Mouse (Mus musculus) c-Kit-negative CD71-positive TER-119-positive erythroid progenitor cells, embryonic 14.5 days (primary cell): Measurements from ENCODE around the gene Slc1a4.

Experiments
- DNase-seq: peaks from one replicate; pipeline ENCODE4 v3.0.0-alpha.2; 2013; ENCODE audit warnings: low read depth, low spot score

Slc1a4 gene

GRCm38 (mm10) chr11:20332561-20333514 is at the start of gene Slc1a4:
Slc1a4 (minus strand) TSS chr11:20332713.
- DNase-seq, result peak; percentile 95

DNA sequence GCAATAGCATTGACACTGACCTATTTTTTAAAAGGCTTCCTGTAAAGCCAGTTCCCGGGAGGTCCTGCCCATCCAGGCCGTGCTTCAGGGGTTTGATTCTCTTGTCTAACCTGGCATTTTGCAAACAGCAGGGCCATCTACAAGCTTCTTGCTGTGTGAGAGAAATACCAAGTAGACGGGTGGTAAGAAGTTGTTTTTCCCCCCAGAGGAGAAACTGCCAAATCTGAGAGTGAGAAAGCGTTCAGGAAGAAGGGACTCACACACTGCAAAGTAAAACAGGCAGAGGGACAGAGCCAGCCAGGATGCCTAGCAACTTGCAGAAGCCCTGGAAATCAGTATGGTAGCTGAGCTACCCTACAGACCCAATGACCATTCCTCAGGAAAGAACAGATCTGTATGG is 47.6 kb upstream of the Slc1a4 start:
- no peak for DNase-seq

- DNase-seq, result peak; percentile 6
Observed at GRCm38 (mm10) chr11:20376642-20377041, 44.1 kb upstream of the Slc1a4 start.

DNA sequence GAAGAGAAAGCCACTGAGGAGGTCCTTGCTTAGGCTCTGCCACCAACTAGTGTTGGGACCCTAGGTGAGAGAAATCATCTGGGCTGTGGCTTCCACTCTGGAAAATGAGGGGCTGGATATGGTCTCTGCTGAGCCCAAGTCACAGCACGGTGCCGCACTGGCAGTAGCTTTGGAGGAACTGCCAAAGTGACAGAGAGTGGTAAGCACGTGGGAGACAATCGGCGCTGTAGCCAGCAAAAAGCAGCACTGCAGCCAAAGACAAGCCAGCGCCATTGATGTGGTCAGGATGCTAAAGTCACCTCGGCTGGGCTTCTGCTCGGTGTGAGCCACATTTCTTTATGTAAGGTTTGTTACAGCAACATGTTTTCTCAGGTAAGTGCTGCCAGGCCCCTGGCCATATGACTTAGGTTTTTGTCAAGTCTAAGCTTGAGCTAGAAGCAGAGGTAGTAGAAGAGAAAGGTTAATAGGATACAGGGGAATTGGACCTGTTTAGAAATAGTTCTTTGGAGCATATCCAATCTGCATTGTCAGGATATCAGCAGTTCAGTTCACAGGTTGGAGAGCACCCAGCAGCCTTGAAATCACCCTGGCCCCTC is 40.2 kb upstream of the Slc1a4 start:
- no peak for DNase-seq

DNA sequence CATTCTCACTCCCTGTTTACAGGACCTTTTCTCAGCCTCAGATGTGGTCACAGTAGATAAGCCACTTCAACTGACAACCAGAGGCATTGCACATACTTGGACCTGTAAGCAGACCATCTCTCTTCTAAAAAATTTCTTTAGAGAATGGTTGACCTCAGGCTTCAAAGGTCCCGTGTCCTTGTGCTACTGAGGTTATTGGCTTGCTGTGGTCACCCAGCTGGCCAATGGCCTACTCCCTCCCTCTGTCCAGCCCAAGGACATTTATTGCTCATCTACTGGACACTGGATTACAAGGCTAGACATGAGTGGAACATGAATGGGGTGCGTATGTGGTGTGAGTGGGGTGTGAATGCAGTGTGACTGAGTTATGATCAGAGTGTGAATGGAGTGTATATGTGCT is 38.0 kb upstream of the Slc1a4 start:
- DNase-seq, result no peak

DNA sequence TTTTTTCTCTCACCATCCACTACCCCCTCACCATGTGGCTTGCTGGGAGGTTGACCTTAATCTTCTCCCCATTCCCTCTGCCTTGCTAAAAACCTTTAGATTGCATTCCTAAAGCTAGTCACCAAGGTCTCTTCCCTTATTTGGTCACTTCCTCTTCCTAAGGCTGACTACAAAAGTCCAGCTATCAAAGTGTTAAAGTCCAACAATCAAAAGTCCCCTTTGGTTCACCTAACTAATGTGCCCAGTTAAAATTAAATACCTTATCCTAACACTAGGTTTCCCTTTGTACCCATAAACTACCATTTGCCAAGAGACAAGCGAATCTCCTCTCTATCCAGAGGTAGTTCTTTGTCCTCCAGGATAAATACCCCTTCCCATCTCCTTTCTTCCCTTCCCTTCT is 33.9 kb upstream of the Slc1a4 start:
- no peak for DNase-seq

DNA sequence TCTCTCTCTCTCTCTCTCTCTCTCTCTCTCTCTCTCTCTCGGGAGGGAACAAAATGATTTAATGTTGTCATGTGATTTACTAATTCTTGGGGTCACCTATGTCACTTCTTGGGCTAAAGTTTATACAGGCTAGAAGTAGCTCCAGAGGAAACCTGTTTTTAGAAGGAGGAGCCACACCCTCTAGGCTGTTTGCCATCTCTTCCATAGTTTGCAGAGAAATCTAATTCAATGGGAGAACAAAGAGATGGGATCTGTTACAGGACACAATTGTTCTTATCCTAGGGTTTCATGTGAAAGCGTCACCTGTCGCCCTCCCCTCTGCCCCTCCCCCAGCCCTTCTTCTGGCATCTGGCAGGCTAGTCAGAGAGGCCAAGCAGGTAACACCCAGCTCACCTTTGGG is 28.8 kb upstream of the Slc1a4 start:
- DNase-seq, result no peak

- no peak for DNase-seq
Observed at GRCm38 (mm10) chr11:20357684-20358447, 25.4 kb upstream of the Slc1a4 start.

DNA sequence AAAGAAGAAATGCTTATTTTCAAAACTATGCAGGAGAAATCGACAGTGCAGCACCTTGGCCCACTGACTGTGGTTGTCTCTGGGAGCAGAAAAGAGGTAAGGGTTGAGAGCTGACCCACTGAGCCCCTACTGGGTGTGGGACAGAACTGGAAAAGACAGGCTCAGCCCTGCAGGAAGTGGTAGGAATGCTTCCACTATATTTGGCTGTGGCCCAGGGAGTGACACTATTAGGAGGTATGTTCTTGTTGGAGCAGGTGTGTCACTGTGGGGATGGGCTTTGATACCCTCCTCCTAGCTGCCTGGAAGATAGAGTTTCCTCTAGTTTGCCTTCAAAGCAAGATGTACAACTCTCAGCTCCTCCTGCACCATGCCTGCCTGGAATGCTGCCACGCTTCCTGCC is 16.0 kb upstream of the Slc1a4 start:
- no peak for DNase-seq

DNA sequence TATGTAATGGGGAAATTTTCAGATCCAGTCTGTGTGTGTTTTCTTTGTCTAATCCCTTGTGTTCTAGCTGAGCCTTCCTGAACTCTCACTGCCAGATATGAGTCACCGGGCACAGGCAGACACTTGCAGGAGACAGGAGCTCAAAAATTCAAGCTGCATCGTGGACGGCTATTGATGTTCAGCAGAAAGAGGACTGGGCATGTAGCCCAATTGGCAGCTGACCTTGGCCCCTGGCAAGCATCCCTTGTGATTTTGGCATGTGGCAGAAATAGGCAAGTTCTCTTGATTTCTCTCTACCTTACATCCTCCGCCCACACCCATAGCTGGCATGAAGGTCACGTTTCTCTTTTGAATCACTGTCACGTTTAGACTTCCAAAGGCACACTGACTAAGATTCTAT is 15.0 kb upstream of the Slc1a4 start:
- DNase-seq, result no peak

DNA sequence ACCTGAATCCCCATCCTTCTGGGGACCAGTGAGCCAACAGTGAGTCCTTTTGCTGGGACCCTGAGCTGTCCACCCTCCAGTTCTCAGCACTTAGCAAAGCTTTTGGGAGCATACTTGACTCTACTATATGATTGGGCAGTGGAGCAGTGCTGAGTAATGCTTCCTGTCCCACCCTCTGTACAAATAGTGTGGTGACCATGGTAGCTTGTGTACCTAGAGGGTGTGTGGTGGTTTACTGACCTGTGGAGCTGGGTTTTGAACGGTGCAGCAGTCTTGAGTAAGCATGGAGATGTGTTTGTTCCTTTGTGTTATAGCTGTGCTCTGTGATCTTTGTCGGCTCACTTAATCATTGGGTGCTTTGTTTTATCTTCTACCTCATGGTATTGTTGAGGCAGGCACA is 13.9 kb upstream of the Slc1a4 start:
- DNase-seq, result no peak

DNA sequence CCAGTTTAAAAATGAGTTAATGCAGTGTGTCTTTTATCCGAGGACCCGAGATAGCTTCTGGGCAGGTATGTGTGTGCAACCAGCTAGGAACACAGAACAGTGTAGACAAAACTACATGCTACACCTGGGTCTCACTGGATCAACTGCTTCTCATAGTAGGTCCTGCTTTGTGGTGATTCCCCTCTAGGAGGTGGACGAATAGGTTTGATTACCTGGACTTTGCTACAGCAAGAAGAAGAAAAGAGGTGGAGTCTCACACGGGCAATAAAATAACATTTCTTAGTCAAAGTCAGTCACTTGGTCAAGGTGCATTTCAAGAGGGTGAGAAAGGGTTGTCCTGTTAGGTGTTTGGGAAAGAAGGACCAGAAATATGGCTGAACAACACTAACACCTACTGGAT is 11.4 kb upstream of the Slc1a4 start:
- no peak for DNase-seq

- no peak for DNase-seq
Observed at GRCm38 (mm10) chr11:20341598-20341997, 9.1 kb upstream of the Slc1a4 start.

GRCm38 (mm10) chr11:20338703-20339102 is 6.2 kb upstream of the Slc1a4 start:
- no peak for DNase-seq

- no peak for DNase-seq
Observed at GRCm38 (mm10) chr11:20334301-20334700, 1.8 kb upstream of the Slc1a4 start.

- DNase-seq, result peak; percentile 44
Observed at GRCm38 (mm10) chr11:20331690-20332537, 599 bp downstream of the Slc1a4 start.

- DNase-seq, result no peak
Observed at GRCm38 (mm10) chr11:20331027-20331689, 1.4 kb downstream of the Slc1a4 start.

DNA sequence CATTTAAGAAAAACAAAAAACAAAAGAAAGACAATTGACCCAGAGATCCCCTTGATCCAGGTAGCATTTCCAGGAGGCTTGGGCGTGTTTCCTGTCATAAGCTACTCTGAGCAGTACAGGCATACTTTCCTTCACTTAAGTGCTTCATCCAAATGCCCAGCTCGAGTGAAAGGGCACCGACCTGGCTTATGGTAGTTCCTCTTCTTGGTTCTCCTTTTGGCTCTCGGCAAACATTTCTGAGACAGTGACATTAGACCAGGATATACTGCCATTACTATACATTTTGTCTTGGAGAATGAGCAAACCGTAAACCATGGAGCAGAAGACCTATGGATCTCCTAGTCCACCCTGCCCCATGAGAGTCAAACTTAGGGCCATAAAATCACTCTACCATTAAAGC is 2.8 kb downstream of the Slc1a4 start:
- DNase-seq, result no peak

GRCm38 (mm10) chr11:20328771-20329170 is 3.7 kb downstream of the Slc1a4 start:
- no peak for DNase-seq

DNA sequence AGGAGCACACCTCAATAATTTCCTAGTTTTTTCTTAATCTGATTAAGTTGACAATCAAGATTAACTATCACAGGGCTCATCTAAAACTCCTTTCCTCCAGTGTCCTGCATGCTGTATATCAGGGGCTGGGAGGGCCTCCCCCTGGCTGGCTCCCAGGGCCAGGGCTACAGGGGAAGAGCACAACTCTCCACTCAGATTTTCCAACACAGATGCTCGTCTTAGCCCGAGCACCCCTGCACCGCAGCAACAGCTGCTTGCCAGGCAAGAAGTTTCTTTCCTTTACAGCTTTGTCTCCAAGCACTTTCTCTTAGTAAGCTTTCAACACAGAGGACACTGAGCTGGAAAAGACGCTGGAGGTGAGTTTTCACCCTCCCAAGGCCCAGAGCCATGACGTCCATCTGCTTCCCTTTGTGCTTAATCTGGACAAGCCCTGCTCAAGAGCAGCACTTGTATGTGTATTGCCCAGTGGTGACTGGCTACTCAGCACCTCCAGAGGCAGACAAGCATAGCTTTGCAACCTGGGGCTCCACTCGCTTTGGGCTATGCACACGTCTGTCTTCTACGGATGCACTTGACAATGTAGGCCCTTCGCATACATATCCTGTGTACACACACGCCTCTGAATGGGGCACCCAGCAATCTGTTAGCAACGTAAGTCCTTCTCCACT is 6.1 kb downstream of the Slc1a4 start:
- no peak for DNase-seq
